Mouse (Mus musculus) thymus, adult 2 months (tissue): ENCODE data around the gene Ppp1r32. TPM values are rescaled to one million over a fixed set of nuclear protein-coding genes. Genes with fewer than 3 reads are reported as not detected.
A peak's percentile ranks its signal among the peaks of the same experiment; 100 is the strongest.

Experiments
- DNase-seq: peaks from one replicate; pipeline ENCODE4 v3.0.0; 2021
- H3K27ac ChIP-seq: fragments of 200-500 bp; 2 replicates; pipeline ENCODE4 v1.5.1; 2012; ENCODE audit warnings: low read length, control low read depth; ENCODE audit not compliant: control insufficient read depth, insufficient read depth
- H3K27me3 ChIP-seq: fragments of 200-500 bp; 2 replicates; pipeline ENCODE4 v1.6.1; 2012; ENCODE audit warnings: mild to moderate bottlenecking, low read length, moderate library complexity, mixed read lengths; ENCODE audit not compliant: control insufficient read depth, insufficient read depth
- H3K36me3 ChIP-seq: fragments of 200-500 bp; 2 replicates; pipeline ENCODE4 v1.6.1; 2012; ENCODE audit warnings: mild to moderate bottlenecking, low read length, moderate library complexity; ENCODE audit not compliant: control insufficient read depth, insufficient read depth
- H3K4me1 ChIP-seq: fragments of 200-500 bp; replicated peaks from 2 replicates; pipeline ENCODE4 v1.6.1; 2012; ENCODE audit warnings: low read length; ENCODE audit not compliant: control insufficient read depth, insufficient read depth
- H3K4me3 ChIP-seq: fragments of 200-500 bp; 2 replicates; pipeline ENCODE4 v1.5.1; 2012; ENCODE audit warnings: mild to moderate bottlenecking, low read length, control low read depth, moderate library complexity; ENCODE audit not compliant: control insufficient read depth, insufficient read depth
- CTCF ChIP-seq: fragments of 200-500 bp; IDR thresholded peaks from 2 replicates; pipeline ENCODE4 v1.5.1; 2012; ENCODE audit warnings: mild to moderate bottlenecking, control low read depth, low read length, moderate library complexity, borderline replicate concordance; ENCODE audit not compliant: control insufficient read depth, poor library complexity, insufficient read depth; ENCODE audit errors: extremely low read depth
- POLR2A ChIP-seq: fragments of 200-500 bp; IDR thresholded peaks from 2 replicates; pipeline ENCODE4 v1.6.1; 2012; ENCODE audit warnings: mild to moderate bottlenecking, low read length, control low read depth, moderate library complexity; ENCODE audit not compliant: control insufficient read depth, poor library complexity, insufficient read depth; ENCODE audit errors: extremely low read depth
- WGBS: fragments of 180-500 bp; shearing (Covaris S2); methylation state at CpG from one replicate; pipeline ENCODE4 v1.1.7; 2018; 5-methylcytosine and 5-hydroxymethylcytosine counted together
- polyA plus RNA-seq: library from polyadenylated mRNA; depleted of rRNA; stranded (reverse); fragments of >200 nt; gene quantifications from 2 replicates; pipeline ENCODE4 v1.2.3, GENCODE M21; 2012

Ppp1r32 gene
- polyA plus RNA-seq, 1 experiment, result 2.0 TPM

- H3K4me3 ChIP-seq, result no peak overlapping the region
- no peak overlapping the region for H3K27ac ChIP-seq
- TF ChIP-seq POLR2A (no peak), CTCF (no peak)
- H3K4me1 ChIP-seq, result no peaks in the 10 kb centered on the region; the same call in 1 of the 2 replicates
- WGBS, result 92% methylated on average over 1 of the region's 1 CpGs
- H3K27me3 ChIP-seq, result no peaks in the 10 kb centered on the region
- no peak for DNase-seq
- H3K36me3 ChIP-seq, result peaks cover 7% of the 10 kb centered on the region
These were observed 39.2 kb upstream of the Ppp1r32 start for GRCm38 (mm10) chr19:10521926-10522325.

GRCm38 (mm10) chr19:10520355-10520754, 37.6 kb upstream of the Ppp1r32 start:
- Histone ChIP-seq H3K4me3 (no peak overlapping the region), H3K36me3 (peaks cover 23% of the 10 kb centered on the region), H3K4me1 (no peaks in the 10 kb centered on the region), H3K27me3 (no peaks in the 10 kb centered on the region), H3K27ac (no peak overlapping the region)
- no peak for TF ChIP-seq POLR2A
- TF ChIP-seq CTCF, result no peak
- 80% methylated on average over 1 of the region's 1 CpGs for WGBS
- peak; percentile 16 for DNase-seq

- Histone ChIP-seq H3K27ac (no peak overlapping the region), H3K4me1 (no peaks in the 10 kb centered on the region), H3K27me3 (no peaks in the 10 kb centered on the region), H3K4me3 (no peak overlapping the region), H3K36me3 (peaks cover 42% of the 10 kb centered on the region)
- TF ChIP-seq POLR2A (no peak), CTCF (no peak)
- 82% methylated on average over 6 of the region's 6 CpGs for WGBS
- DNase-seq, result no peak
These were observed 28.1 kb upstream of the Ppp1r32 start for GRCm38 (mm10) chr19:10510759-10511330.

GRCm38 (mm10) chr19:10502571-10502970, 19.8 kb upstream of the Ppp1r32 start:
- TF ChIP-seq CTCF (peak; percentile 70; the same call in 1 of the 2 replicates), POLR2A (no peak)
- Histone ChIP-seq H3K4me1 (no peaks in the 10 kb centered on the region), H3K36me3 (peaks cover 53% of the 10 kb centered on the region), H3K27ac (no peak overlapping the region), H3K27me3 (no peaks in the 10 kb centered on the region), H3K4me3 (no peak overlapping the region)
- DNase-seq, result peak; percentile 51
- 35% methylated on average over 4 of the region's 4 CpGs for WGBS

- no peak overlapping the region for H3K27ac ChIP-seq
- no peaks in the 10 kb centered on the region for H3K4me1 ChIP-seq
- TF ChIP-seq POLR2A (no peak), CTCF (no peak)
- H3K27me3 ChIP-seq, result no peaks in the 10 kb centered on the region
- WGBS, result 97% methylated on average over 8 of the region's 8 CpGs
- H3K4me3 ChIP-seq, result no peak overlapping the region
- DNase-seq, result no peak
- peaks cover 40% of the 10 kb centered on the region for H3K36me3 ChIP-seq
These were observed 17.9 kb upstream of the Ppp1r32 start for GRCm38 (mm10) chr19:10500581-10500980.

- Histone ChIP-seq H3K27me3 (no peaks in the 10 kb centered on the region), H3K36me3 (peaks cover 25% of the 10 kb centered on the region), H3K4me1 (no peaks in the 10 kb centered on the region), H3K27ac (no peak overlapping the region), H3K4me3 (no peak overlapping the region)
- no peak for TF ChIP-seq POLR2A
- WGBS, result 29% methylated on average over 8 of the region's 8 CpGs
- DNase-seq, result no peak
These were observed 14.9 kb upstream of the Ppp1r32 start for GRCm38 (mm10) chr19:10497512-10498160.

GRCm38 (mm10) chr19:10496976-10497375, 14.2 kb upstream of the Ppp1r32 start:
- H3K4me3 ChIP-seq, result no peak overlapping the region
- no peak for TF ChIP-seq CTCF
- TF ChIP-seq POLR2A, result no peak
- H3K27ac ChIP-seq, result no peak overlapping the region
- 92% methylated on average over 2 of the region's 2 CpGs for WGBS
- H3K36me3 ChIP-seq, result peaks cover 23% of the 10 kb centered on the region
- no peaks in the 10 kb centered on the region for H3K27me3 ChIP-seq
- H3K4me1 ChIP-seq, result no peaks in the 10 kb centered on the region
- DNase-seq, result no peak
